Mouse (Mus musculus) telencephalon, adult 2 months (tissue): ENCODE measurements around the gene Cux2.

ENCODE experiments used
- DNase-seq: peaks from one replicate; pipeline ENCODE4 v3.0.0-alpha.2; 2011; ENCODE audit warnings: low read depth, low spot score

The Cux2 gene

DNA sequence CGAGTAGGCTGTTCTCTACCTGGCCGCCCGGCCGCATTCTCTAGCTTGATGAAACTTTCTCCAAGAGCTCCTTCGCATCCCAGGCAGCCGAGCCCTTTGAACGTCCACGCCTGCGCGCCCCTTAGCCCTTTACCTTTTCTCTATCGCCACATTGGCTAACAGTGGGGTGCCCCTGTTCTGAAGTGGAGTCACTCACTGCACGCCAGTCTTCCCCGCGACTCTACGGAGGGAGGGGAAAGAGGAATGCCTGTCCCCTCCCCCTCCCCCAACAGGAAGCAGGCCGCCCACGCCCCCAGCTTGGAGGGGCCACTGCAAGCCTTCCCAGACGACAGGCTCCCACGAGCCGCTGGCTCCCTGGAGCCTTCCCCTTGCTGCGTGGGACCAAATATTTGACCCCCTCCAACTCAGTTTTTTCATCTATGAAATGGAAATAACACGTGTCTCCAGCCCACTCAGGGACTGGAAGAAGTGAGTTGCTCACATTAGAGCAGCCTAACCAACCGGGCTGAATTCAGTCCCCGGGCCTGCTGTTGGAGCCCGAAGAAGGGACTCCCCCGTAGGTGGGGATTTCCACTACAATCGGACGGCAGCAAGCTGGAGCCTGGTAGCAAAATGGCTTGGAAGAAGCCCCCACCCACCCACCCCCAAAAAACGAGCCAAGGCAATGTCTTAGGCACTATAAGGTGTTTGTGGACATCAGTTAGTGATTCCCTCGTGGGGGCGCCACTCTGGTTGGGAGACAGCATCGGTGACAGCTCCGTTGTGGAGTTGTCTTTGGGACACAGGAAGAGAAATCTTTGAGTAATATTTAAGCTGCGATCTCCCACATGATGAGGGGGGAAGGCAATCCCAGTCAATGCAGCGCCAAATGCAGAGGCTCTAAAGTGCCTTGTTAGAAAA, 212.2 kb downstream of the Cux2 start, which contains the start of gene Sh2b3:
TSS of gene Sh2b3 (minus strand) at position 206 of the 900 bp plus-strand sequence.
- no peak for DNase-seq

- peak; percentile 50 for DNase-seq
Measured at GRCm38 (mm10) chr5:121836692-121837415, 213.0 kb downstream of the Cux2 start.

GRCm38 (mm10) chr5:121835949-121836691, 213.8 kb downstream of the Cux2 start:
- DNase-seq = no peak

DNA sequence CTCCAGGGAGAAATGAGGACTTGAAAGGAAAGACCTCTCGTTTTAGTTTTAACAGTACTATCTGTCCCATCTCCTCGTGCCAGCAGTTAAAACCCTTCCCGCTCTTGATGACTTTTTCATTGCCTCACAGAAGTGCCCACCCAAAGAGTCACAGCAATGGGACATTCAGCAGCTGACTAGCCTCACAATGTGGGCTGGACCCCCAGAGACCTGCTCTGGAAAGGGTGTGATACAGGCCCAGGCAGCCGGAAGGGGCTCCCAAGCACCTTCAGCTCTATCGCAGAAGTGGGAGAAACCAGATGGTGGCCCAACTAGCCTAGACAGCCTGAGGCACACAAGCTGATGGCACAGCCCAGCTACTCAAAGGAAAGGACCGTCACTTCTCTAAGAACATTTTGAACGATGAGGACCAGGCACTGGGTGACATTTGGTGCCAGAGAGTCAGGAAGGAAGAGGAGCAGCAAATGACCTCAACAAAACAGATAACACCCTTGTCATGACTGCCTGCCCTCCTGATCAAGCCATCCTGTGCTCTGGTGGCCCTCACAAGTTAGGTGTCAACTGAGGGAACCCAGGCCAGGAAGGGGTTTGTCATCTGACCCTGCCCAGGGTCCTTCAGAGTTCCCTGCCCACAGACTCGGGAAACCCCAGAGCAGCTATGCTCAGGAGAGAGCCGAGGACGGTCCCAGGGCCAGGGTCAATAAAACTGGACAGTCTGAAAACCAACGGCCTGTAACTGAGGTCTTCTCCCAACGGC, 214.7 kb downstream of the Cux2 start:
- DNase-seq = no peak

GRCm38 (mm10) chr5:121834241-121834606, 215.7 kb downstream of the Cux2 start:
- no peak for DNase-seq

DNA sequence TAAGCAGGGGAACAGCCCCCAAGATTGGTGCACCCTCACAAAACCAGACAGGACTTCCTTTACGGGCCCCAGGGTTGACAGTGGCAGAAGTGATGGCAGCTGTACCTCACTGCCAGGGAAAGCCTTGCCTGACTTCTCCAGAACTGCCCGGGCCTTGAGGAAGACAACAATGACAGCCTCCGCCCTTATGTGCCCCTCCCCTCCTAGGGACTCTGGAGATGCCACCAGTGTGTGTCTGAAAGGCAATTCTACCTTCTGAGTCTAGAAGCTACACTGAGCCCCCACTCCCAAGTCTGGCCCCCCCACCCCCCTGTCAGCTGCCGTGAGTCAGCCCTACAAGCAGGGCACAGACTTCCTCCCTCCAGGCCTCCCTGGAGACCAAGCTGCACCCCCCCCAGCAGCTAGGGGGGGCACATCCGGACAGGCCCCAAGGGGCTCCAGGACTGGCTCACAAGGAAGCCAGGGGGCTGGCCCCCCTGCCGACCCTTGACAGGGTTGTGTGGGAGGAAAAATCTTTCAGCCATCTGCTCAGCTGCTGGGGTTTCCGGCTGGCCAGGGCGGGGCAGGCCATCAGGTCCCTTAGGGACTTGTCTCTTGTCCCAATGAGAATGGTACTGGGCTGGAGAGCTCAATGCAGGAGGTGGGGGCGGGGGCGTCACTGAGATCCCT, 216.2 kb downstream of the Cux2 start:
- no peak for DNase-seq

GRCm38 (mm10) chr5:121833159-121833558, 216.7 kb downstream of the Cux2 start:
- DNase-seq = no peak

GRCm38 (mm10) chr5:121832376-121833155, 217.3 kb downstream of the Cux2 start:
- DNase-seq = no peak

DNA sequence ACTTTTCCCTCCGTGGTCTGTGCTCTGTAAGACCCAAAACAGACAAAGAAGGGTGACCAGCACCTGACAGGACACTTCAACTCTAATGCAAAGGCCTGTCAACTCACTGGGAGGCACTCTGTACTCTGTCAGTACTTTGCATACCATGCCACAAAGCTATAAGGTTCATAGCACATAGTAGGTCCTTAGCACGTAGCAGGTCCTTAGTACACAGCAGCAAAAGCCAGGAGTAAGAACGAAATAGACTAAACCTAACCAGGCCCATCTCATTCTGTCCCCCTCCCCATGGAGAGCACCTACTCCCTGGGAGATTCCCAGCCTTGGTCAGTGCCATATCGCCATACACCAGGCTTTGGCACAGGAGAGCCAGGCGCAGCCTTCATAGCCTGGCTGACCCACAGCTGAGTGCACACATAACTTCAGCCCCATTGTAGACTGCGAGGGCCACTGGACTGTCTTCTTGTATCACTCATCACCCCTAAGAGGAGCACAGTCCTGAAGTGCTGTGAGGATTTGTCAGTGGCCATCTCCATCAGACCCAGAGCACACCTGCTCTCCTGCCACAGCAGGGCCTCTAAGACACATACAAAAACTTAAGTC, 218.8 kb downstream of the Cux2 start:
- DNase-seq = no peak

- DNase-seq = no peak
Measured at GRCm38 (mm10) chr5:121828491-121829432, 221.1 kb downstream of the Cux2 start.

DNA sequence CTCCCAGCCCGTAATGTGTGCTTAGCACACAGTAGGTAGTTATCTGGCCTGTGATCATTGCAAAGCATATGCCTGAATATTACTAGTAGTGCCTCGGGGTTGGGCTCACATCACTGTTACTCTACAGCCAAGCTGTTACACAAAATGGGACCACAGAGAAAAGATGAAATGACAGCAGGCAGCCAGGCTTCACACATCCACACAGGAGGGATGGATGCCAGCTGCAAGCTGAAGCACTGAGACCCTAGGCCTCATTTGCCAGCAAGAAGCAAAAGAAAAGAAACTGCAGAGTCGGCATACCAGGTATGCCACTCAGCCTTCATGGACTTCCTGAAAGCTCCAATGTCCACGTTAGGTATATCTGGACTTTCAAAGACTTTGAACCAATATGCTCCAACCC, 222.0 kb downstream of the Cux2 start:
- DNase-seq = no peak

DNA sequence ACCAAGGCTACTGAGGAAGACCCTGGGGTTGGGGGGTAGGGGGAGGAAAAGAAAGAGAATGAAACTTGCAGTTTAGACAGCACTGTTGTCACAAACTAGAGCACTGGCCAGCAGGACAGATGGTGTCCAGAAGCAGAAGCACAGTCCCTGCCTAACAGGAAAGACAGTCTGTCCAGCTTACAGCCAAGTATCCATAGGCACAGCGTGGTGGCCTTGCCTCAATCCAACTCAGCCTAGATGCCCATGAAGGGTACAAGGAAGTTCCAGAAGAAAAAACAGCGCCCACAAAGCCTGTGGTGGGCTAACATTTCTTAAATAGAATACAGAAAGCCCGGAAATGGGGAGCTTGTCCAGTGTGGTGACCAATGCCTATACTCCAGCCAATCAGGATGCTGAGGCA, 224.3 kb downstream of the Cux2 start:
- DNase-seq = no peak

DNA sequence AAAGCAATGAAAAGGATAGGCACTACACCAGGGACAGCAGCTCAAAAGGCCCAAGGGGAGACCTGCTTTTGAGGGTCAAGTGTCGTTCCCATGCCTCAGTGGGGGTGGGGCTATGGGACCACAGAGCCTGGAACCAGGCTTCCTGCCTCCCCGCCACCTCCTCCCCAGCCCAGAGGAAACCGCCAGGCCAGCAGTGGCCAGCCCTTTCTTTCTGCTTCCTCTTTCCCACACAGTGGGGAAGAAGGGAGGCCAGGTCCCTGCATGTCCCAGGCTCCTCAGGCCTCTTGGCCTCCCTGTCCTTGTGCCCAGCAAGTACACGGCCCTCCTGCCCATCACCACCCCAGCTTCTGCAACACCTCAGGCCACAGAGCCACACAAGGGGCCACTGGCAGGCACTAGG, 225.8 kb downstream of the Cux2 start:
- DNase-seq = no peak

DNA sequence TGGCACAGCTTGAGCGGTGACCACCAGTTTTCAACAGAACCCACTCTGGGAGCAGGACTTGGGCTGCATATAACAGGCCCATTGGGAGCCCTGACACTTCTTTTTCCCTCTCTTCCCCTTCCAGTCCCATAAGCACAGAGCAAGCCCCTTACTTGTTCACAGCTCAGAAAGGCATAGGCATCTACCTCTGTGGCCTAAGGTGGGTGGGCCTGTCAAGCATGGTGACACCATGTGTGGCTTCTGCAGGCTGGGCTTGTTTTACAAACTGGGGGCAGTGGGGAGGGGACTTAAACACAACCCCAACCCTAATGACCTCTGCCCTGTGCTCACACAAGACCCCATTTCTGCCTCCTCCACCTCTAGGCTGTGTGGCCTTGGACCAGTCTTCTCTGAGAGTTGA, 226.2 kb downstream of the Cux2 start:
- no peak for DNase-seq

GRCm38 (mm10) chr5:121822786-121823505, 227.0 kb downstream of the Cux2 start:
- no peak for DNase-seq

GRCm38 (mm10) chr5:121821552-121821951, 228.3 kb downstream of the Cux2 start:
- no peak for DNase-seq

DNA sequence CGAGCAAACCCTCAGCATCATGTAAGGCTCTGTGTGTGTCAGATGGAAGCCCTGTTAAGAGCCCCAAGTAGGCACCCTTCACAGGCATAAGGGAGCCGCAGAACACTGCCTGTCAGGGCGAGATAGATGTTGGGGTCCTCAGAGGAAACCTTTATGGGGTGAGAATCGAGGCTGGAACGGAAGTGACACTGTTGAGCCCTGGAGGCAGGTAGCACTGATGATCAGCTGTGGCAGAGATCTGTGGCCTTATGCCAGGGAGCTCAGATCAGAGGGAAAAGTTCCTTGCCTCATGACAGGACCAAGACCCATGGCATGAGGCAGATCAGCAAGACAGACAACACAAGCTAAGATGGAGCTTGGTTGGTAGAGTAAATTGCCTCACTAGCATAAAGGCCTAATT, 228.8 kb downstream of the Cux2 start:
- no peak for DNase-seq

- DNase-seq = no peak
Measured at GRCm38 (mm10) chr5:121820657-121821056, 229.2 kb downstream of the Cux2 start.
